Mouse (Mus musculus) urinary bladder, postnatal 25 days (tissue): ENCODE data around the gene Arl1.
"Not testable (repeated sequence)": the region's sequence is repeated elsewhere in the genome, so short reads cannot be mapped to it uniquely, and the experiment has no call there.

ENCODE experiments used
- DNase-seq: peaks from one replicate; pipeline ENCODE4 v3.0.0; 2022; ENCODE audit warnings: low spot score

Arl1 gene

DNA sequence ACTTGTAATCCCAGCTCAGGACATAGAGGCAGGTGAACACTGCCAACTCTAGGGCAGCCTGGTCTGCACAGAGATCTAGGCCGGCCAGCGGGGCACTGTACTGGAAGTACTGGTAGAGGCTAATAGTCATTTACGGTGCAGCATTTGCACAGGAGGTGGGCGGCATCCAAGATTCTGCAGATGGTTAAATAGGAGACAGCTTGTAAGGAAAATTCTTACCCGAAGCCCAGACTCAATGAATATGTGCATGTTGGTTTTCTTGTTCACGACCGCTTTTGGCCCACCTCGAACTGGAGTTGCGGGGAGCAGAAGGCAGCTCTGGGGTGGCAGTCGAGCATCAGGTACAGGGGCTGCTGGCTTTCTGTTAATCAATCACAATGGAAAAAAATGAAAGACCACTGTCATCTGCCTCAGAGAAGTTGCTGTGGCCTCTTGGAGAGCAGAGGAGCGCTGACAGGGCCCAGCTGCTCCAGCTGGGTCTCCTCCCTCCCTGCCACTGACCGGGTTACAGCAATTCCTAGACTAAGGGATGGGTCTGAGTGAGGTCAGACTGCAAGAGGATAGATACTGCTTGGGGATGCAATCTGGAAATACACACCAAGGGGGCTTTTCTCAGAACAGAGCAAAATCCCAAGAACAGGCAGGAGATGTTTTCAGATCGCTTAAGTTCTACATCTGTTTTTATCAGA is 31.0 kb downstream of the Arl1 start:
- no peak for DNase-seq

DNA sequence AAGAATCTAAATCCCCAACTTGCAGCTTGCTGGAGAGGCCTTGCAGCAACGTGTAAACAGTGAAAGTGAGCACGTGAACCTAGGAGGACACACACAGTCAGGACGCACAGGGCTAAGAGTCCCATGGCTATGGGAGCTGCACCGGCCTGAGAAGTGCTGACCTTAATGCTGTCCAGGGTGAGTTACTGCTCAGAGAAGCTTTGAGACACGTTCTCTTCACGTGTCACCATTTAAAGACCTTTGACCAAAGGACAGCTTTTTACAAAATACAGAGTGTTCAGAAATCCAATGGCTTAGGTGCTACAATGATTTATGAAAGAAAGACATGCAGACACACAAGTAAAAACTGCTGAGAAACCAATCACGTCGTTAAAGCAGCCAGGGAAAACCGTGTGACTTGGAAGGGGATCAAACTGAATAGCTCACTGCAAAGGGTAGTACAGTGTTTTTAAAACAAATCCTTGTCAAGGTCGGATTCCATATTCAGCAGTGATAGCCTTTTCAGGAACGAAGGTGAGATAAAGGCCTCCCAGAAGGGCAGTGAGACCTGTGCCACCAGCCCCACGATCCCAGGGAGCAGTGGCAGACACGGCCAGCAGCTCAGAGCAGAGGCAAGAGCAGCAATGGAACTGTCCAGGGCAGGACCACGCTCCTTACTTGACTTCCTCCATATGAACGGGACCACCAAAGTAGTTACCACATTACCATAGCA is 34.9 kb downstream of the Arl1 start:
- no peak for DNase-seq

DNA sequence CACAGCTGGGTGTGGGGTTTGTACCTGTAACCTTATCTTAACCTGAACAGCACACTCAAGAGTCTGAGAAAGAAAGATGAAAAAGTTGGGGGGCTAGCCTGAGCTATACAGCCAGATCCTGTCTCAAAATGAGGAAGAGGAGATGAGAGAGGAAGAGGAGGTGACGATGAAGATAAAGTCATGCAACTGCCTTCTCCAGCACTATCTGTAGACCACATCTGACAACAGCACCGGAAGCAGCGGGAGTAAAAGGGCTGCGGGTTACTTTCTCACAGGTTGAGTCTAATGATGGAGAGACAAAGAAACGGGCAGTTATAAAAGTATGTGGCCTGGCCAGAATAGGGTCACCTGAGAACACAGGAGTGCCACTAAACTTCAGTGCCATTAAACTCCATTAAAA is 38.3 kb downstream of the Arl1 start:
- DNase-seq: no peak

DNA sequence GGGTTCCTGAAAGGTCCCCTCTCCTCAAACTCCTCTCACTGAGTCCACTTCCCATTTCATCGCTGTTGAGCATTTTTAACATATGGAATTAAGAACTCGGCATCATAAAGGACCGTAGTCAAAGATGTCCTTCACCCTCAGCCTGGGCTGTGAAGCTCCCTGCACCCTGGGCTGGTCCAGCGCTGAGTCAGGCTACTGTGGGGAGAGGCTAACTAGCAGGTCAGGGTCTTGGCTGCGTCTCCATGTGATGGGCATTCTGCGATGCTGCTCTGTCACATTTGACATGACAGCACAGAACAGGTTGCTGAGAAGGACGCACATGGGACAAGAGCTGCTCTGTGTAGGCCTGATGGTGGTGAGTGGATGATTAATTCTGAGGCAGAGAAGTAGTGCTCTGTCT is 39.0 kb downstream of the Arl1 start:
- DNase-seq: no peak

DNA sequence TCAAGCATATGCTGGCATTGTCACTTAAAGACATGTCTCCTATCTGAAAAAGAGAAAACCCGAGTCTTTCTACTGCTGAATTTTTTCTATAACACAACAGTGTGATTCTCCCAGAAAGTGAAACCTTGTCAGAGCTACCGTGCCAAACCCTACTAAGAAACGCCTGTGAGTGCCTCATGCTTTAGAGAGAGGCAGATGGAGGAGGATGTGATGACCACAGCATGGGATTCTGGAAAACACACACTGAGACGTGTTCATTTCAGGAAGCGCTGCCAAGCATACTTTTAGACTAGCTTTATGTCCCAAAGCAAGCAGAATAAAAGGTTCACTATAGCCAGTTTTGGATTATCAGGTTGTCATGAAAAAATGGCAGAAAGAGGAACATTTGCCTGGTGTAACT is 42.3 kb downstream of the Arl1 start:
- DNase-seq: not testable (repeated sequence)

DNA sequence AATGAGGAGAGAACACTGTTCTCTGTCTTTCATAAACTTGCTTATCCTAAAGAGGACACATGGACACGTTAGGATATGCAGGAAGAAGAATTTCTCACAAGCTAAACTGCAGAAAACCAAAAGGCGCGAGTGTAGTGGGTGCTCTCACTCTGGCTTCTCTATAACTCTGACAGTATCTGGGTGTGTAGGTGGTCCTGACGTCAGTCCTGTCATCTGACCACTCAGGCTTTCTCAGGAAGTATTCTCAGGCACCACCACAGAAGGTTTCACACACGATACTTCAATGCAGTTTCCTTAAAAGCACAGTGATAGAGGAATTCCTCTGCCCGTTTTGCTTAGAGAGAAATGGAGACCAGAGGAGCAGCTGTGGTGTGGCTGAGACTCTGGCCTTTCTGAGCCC is 45.5 kb downstream of the Arl1 start:
- no peak for DNase-seq

DNA sequence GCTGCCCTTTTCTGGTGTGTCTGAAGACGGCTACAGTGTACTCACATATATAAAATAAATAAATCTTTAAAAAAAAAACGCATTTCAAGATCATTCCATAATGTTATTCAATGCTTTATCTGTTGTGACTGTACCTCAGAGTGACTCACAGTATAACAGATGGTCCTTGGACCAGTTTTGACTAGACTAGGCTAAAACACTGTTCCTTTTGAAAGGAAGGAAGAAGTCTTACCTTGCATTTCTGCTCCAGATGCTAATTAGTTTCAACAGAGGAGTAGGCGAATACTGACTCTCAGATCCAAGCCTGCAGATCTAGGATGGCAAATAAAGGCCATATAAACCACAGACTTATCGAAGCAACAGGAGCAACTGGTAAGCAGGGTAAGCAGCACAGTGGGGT is 50.1 kb downstream of the Arl1 start:
- DNase-seq: no peak

DNA sequence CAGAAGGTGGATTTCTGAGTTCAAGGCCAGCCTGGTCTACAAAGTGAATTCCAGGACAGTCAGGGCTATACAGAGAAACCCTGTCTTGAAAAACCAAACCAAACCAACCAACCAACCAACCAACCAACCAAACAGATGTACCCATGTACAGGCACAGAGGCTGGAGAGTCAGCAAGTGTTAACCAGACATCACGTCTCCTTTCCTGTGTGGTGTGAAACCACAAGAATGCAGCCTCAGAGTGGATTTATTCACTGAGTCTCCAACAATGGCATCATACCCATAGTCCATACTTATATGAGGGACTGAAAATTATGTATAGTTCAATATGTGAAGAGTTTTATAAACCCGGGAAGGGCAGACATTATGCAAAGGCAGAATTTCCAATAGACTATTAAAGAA is 52.5 kb downstream of the Arl1 start:
- DNase-seq: not testable (repeated sequence)

DNA sequence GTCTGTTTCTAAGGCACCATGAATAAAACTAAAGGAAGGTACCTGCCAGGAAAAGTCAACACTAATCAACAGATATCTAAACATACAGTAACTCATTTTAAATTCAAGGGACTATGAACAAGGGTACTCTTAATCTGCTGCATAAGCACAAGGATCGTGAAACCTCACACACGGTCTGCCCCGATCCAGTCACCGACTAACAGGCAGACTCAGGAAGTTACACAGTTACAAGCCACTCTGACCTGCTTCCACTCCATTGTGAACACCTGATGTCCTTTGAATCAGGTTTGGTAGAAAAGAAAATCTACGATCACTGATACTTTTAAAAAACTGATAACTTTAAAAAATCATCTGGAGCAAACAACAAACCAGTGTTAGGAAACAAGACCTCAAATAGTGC is 53.3 kb downstream of the Arl1 start:
- no peak for DNase-seq

DNA sequence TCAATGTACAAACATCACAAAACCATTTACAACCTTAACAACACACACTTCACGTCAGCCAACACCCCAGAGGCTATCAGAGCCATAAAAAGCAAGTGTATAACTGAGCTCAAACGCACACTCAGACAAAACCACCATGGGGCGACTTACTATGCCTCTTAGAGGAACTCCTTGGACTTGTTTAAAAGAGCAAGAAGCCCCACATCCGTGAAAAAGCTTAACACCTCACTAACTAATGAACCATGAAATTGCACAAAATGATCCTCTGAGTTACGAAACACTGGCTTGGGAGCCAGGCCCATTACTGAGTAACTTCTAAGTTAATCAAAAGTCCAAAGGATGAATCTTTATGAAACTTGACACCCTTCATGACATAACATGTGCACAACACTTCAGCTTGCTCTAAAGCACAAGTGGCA is 53.9 kb downstream of the Arl1 start:
- DNase-seq: no peak

DNA sequence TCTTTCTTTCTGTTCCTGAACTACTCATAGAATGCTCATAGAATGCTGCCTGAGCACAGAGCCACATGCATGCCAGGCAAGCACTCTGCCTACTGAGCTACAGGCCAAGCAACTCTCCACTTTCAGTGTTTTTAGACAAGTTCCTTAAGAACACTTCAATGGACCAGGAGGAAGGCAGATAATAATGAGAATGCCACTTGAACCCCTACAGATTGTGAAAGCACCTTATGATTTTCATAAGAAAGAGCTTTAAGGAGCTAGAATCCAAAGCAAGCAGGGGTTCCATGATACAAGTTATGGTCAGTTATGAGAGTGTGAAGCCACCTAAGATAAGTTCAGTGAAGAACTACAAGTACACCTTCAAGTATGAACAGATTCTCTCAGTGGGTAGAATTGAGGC is 63.0 kb downstream of the Arl1 start:
- DNase-seq: no peak
